Mouse (Mus musculus): Measurements from ENCODE around the gene Irak2. TPM values are rescaled to one million over a fixed set of nuclear protein-coding genes. Genes with fewer than 3 reads are reported as not detected.

Irak2 gene
- polyA plus RNA-seq, 1 experiment from 2014 or later, result 2.9 TPM

DNA sequence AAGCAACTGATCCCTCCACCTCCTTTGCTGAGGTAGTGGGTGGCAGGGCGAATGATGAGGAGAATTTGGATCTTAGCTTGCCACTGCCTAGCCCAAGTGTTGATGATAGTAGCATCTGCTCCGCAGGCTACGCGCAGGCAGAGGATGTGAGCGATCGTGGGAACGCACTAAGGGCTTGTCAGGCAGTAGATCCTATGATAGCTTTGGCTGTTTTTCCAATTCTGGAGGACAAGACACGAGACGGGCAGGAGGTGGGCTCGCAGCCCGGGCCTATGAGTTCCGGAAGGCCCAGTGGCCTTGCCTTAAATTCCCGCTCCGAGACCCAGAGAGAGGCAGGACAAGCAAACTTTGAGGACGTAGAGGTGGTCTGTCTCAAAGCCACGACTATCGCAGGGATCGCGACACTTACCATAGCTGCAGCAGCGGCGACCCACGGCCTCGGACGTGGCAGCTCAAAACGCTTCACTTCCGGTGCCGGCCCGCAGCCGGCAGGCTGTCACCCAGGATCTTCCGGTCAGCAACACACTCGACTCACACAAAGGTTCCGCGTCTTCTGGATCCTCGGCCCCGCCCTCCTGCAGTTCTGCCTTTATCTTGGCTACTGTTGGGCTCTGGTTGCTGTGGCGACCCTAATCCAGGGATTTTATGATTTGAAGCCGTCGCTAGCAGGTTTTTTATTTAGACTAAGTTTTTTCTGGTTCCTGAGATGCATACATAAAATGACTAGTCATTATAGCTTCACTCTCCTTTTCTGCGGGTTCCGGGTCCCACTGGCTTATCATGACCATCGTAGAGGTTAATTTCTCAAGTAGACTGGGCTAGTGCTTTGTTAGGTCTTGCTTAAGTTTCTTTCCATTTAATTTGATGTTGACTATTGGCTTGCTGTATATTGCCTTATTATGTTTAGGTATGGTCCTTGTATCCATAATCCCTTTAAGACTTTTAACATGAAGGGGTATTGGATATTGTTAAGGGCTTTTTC lies 102.3 kb downstream of the Irak2 start, which contains the start of gene Sec13:
Gene Sec13 (minus strand): TSS at position 508 of the 982 bp plus-strand sequence.
- 8% methylated on average over 41 of the region's 41 CpGs for WGBS
- H3K4me1 ChIP-seq (ENCODE audit: control insufficient read depth, insufficient read depth, low read length), result no peaks in the 10 kb centered on the region; the same call in 1 of the 2 replicates

DNA sequence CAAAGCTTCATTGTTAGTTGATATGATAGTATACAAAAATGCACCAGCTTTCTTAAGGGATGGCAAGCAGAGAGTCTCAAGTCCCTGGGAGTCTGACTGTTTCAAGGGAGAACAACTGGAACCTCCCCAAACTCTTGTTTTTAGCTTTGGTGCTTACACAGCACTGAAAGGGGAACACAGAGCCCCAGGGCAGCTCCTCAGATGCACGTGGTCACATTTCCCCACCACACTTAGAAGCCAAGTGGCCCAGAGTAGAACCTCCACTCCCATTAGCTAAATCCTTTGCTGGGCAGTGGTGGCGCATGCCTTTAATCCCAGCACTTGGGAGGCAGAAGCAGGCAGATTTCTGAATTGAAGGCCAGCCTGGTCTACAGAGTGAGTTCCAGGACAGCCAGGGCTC lies 103.2 kb downstream of the Irak2 start:
- Histone ChIP-seq H3K4me1 (ENCODE audit: control insufficient read depth, insufficient read depth, low read length) (no peaks in the 10 kb centered on the region; the same call in 1 of the 2 replicates), H3K9ac (ENCODE audit: low read length) (no peak overlapping the region), H3K27ac (replicated peaks; ENCODE audit: low read depth, low read length) (no peak overlapping the region), H3K36me3 (ENCODE audit: control insufficient read depth, insufficient read depth, low read length) (peaks cover 4% of the 10 kb centered on the region; the same call in 1 of the 2 replicates), H3K4me3 (ENCODE audit: low read depth, low read length) (no peak overlapping the region), H3K9me3 (ENCODE audit: control insufficient read depth, low read length) (no peaks in the 10 kb centered on the region), H3K4me2 (ENCODE audit: low read depth, severe bottlenecking) (no peak overlapping the region), H3K27me3 (ENCODE audit: control insufficient read depth, insufficient read depth, low read length) (no peaks in the 10 kb centered on the region)
- DNase-seq (ENCODE audit: low spot score) (no peak), ATAC-seq (ENCODE audit: insufficient number of reproducible peaks, low FRiP score, low TSS enrichment, low read depth) (no peak)
- 65% methylated on average over 2 of the region's 2 CpGs for WGBS

More for the DNA sequence above, 102.3 kb downstream of the Irak2 start, which contains the start of gene Sec13:
- Histone ChIP-seq H3K36me3 (ENCODE audit: control insufficient read depth, insufficient read depth, low read length) (peaks cover 12% of the 10 kb centered on the region), H3K4me3 (ENCODE audit: low read depth, low read length) (peak within 1 kb of the TSS; percentile 87), H3K4me2 (ENCODE audit: low read depth, severe bottlenecking) (peak within 1 kb of the TSS; percentile 88), H3K9me3 (ENCODE audit: control insufficient read depth, low read length) (no peaks in the 10 kb centered on the region), H3K9ac (ENCODE audit: low read length) (peak within 1 kb of the TSS; percentile 93), H3K27ac (replicated peaks; ENCODE audit: low read depth, low read length) (no peak within 1 kb of the TSS), H3K27me3 (ENCODE audit: control insufficient read depth, insufficient read depth, low read length) (no peaks in the 10 kb centered on the region)
- ATAC-seq (ENCODE audit: insufficient number of reproducible peaks, low FRiP score, low TSS enrichment, low read depth), result peak; percentile 81; the same call in 1 of the 2 replicates
- DNase-seq (ENCODE audit: low spot score), result peak; percentile 93

DNA sequence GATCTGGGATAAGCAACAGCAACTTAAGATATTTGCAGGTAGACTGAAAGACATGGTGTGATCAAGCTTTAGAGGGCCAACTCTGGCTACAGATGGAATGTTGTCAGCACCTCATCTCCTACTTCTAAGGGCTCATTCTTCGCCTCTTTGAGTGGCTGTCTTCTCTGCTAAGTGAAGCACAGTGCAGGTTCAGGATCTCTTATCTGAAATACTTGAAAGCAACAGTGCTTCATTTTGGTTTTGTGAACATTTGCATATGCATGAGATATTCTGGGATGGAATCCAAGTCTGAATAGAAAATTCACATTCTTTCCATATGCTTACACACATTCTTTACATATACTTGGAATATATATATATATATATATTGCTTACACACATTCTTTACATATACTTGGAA lies 104.1 kb downstream of the Irak2 start:
- Histone ChIP-seq H3K9me3 (ENCODE audit: control insufficient read depth, low read length) (no peaks in the 10 kb centered on the region), H3K9ac (ENCODE audit: low read length) (no peak overlapping the region), H3K27me3 (ENCODE audit: control insufficient read depth, insufficient read depth, low read length) (peaks cover under 1% of the 10 kb centered on the region; the same call in 1 of the 2 replicates), H3K36me3 (ENCODE audit: control insufficient read depth, insufficient read depth, low read length) (peaks cover 4% of the 10 kb centered on the region; the same call in 1 of the 2 replicates), H3K4me3 (ENCODE audit: low read depth, low read length) (no peak overlapping the region), H3K4me2 (ENCODE audit: low read depth, severe bottlenecking) (no peak overlapping the region), H3K27ac (replicated peaks; ENCODE audit: low read depth, low read length) (no peak overlapping the region), H3K4me1 (ENCODE audit: control insufficient read depth, insufficient read depth, low read length) (no peaks in the 10 kb centered on the region; the same call in 1 of the 2 replicates)
- ATAC-seq (ENCODE audit: insufficient number of reproducible peaks, low FRiP score, low TSS enrichment, low read depth) (no peak), DNase-seq (ENCODE audit: low spot score) (no peak)
- 76% methylated on average over 1 of the region's 1 CpGs for WGBS

DNA sequence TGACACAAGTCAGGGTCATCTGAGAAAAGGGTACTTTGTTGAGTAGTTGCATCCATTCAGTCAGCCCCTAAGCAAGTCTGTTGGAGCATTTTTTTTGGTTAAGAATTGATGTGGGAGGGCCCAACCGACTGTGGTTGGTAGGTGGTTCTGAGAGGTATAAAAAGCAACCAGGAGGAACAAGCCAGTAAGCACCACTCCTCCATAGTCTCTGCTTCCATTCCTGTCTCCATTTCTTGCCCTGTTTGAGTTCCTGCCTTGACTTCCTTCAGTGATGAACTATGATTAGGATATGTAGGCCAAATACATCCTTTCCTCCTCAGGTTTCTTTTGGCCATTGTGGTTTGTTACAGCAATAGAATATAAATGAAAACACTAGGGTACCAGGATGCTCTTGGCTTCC lies 104.8 kb downstream of the Irak2 start:
- no peaks in the 10 kb centered on the region for H3K9me3 ChIP-seq (ENCODE audit: control insufficient read depth, low read length)
- WGBS, result 60% methylated on average over 1 of the region's 1 CpGs
- H3K4me2 ChIP-seq (ENCODE audit: low read depth, severe bottlenecking), result no peak overlapping the region
- peaks cover 2% of the 10 kb centered on the region; the same call in 1 of the 2 replicates for H3K27me3 ChIP-seq (ENCODE audit: control insufficient read depth, insufficient read depth, low read length)
- H3K9ac ChIP-seq (ENCODE audit: low read length), result no peak overlapping the region
- no peak overlapping the region for H3K4me3 ChIP-seq (ENCODE audit: low read depth, low read length)
- H3K36me3 ChIP-seq (ENCODE audit: control insufficient read depth, insufficient read depth, low read length), result peaks cover 2% of the 10 kb centered on the region; the same call in 1 of the 2 replicates
- H3K4me1 ChIP-seq (ENCODE audit: control insufficient read depth, insufficient read depth, low read length), result no peaks in the 10 kb centered on the region; the same call in 1 of the 2 replicates
- ATAC-seq (ENCODE audit: insufficient number of reproducible peaks, low FRiP score, low TSS enrichment, low read depth), result no peak
- no peak overlapping the region for H3K27ac ChIP-seq (replicated peaks; ENCODE audit: low read depth, low read length)
- DNase-seq (ENCODE audit: low spot score), result no peak

Small RNA genes lying within 50 kb of the gene (microRNA-seq; reads per million reads assigned to microRNA genes)
- not detected for gene Mir7042

Other genes with a start within 250 kb of the Irak2 start
- gene Ttll3, start 249.2 kb upstream of the Irak2 start, polyA plus RNA-seq (2014; fragmentation: Nextera tagmentation; extraction: Ambion mirVana), result 2.1 and 3.0 TPM in 2 replicates
- 34.9 and 39.0 TPM in 2 replicates for gene Rpusd3, start 219.1 kb upstream of the Irak2 start, polyA plus RNA-seq (2014; fragmentation: Nextera tagmentation; extraction: Ambion mirVana)
- gene Cidec, start 202.7 kb upstream of the Irak2 start, polyA plus RNA-seq (2014; fragmentation: Nextera tagmentation; extraction: Ambion mirVana), result not detected in 2 replicates
- gene Jagn1, start 195.9 kb upstream of the Irak2 start, polyA plus RNA-seq (2014; fragmentation: Nextera tagmentation; extraction: Ambion mirVana), result 71.0 and 76.1 TPM in 2 replicates
- 1.2 and 1.5 TPM in 2 replicates for gene Il17re, start 180.0 kb upstream of the Irak2 start, polyA plus RNA-seq (2014; fragmentation: Nextera tagmentation; extraction: Ambion mirVana)
- 2.4 and 3.2 TPM in 2 replicates for gene Il17rc, start 167.0 kb upstream of the Irak2 start, polyA plus RNA-seq (2014; fragmentation: Nextera tagmentation; extraction: Ambion mirVana)
- gene Creld1, start 155.2 kb upstream of the Irak2 start, polyA plus RNA-seq (2014; fragmentation: Nextera tagmentation; extraction: Ambion mirVana), result 11.2 and 11.8 TPM in 2 replicates
- gene Prrt3, start 136.5 kb upstream of the Irak2 start, polyA plus RNA-seq (2014; fragmentation: Nextera tagmentation; extraction: Ambion mirVana), result 0.31 and 0.33 TPM in 2 replicates
- gene Emc3, start 106.8 kb upstream of the Irak2 start, polyA plus RNA-seq (2014; fragmentation: Nextera tagmentation; extraction: Ambion mirVana), result 74.5 and 74.8 TPM in 2 replicates
- 17.0 and 22.2 TPM in 2 replicates for gene Fancd2, start 106.8 kb upstream of the Irak2 start, polyA plus RNA-seq (2014; fragmentation: Nextera tagmentation; extraction: Ambion mirVana)
- gene Fancd2os, start 37.8 kb upstream of the Irak2 start, polyA plus RNA-seq (2014; fragmentation: Nextera tagmentation; extraction: Ambion mirVana), result 0.19 and 0.40 TPM in 2 replicates
- 220 and 221 TPM in 2 replicates for gene Brk1, start 33.7 kb upstream of the Irak2 start, polyA plus RNA-seq (2014; fragmentation: Nextera tagmentation; extraction: Ambion mirVana)
- 60.3 and 60.5 TPM in 2 replicates for gene Vhl, start 14.5 kb upstream of the Irak2 start, polyA plus RNA-seq (2014; fragmentation: Nextera tagmentation; extraction: Ambion mirVana)
- 1.1 and 1.6 TPM in 2 replicates for gene Tatdn2, start 58.6 kb downstream of the Irak2 start, polyA plus RNA-seq (2014; fragmentation: Nextera tagmentation; extraction: Ambion mirVana)
- gene Ghrl, start 81.4 kb downstream of the Irak2 start, polyA plus RNA-seq (2014; fragmentation: Nextera tagmentation; extraction: Ambion mirVana), result 0.72 and 1.3 TPM in 2 replicates
- gene Sec13, start 102.3 kb downstream of the Irak2 start, polyA plus RNA-seq (2014; fragmentation: Nextera tagmentation; extraction: Ambion mirVana), result 307 and 308 TPM in 2 replicates

Measured in limb, embryonic 11.5 days (tissue).